ENCODE assay signal across 17 mouse cellular contexts in genomic region chr13:81840246-81840645, GRCm38 (mm10).
"Had no signal": no experiment of that assay in that cellular context is flagged by ENCODE, and none has a peak within 500 bp of the region (broad histone marks: within the 10 kb centered on the region; RNA-seq: fewer than 3 reads in every experiment).

No protein-coding gene starts in this region.

- H3K4me3 ChIP-seq: left cerebral cortex, adult 2 months; liver, embryonic 13.5 days; midbrain, embryonic 12.5 days; myocyte had no signal

- H3K4me2 ChIP-seq: liver, embryonic 13.5 days; midbrain, embryonic 12.5 days had no signal

- DNase-seq: kidney, adult 9 months; kidney, postnatal 36 days; layer of hippocampus, postnatal 36 days; liver, embryonic 13.5 days; lung, adult 2 months; lung, postnatal 14 days; lung, postnatal 4 days; right cerebral cortex, adult 18-20 months; right cerebral cortex, postnatal 14 days; right cerebral cortex, postnatal 4 days; thymus, postnatal 25 days had no signal

- H3K9me3 ChIP-seq: liver, embryonic 13.5 days; midbrain, embryonic 12.5 days had no signal

- H3K27me3 ChIP-seq: liver, embryonic 13.5 days; midbrain, embryonic 12.5 days had no signal

- ATAC-seq: intestine, postnatal 0 days; midbrain, embryonic 16.5 days had no signal

- H3K27ac ChIP-seq: left cerebral cortex, adult 2 months; liver, embryonic 13.5 days; midbrain, embryonic 12.5 days; stomach, postnatal 0 days had no signal

- H3K9ac ChIP-seq: liver, embryonic 13.5 days; midbrain, embryonic 12.5 days had no signal

- H3K36me3 ChIP-seq: liver, embryonic 13.5 days; midbrain, embryonic 12.5 days had no signal

- H3K4me1 ChIP-seq: liver, embryonic 13.5 days; midbrain, embryonic 12.5 days had no signal
